Mouse (Mus musculus): ENCODE data around the gene Manf.

Manf gene

DNA sequence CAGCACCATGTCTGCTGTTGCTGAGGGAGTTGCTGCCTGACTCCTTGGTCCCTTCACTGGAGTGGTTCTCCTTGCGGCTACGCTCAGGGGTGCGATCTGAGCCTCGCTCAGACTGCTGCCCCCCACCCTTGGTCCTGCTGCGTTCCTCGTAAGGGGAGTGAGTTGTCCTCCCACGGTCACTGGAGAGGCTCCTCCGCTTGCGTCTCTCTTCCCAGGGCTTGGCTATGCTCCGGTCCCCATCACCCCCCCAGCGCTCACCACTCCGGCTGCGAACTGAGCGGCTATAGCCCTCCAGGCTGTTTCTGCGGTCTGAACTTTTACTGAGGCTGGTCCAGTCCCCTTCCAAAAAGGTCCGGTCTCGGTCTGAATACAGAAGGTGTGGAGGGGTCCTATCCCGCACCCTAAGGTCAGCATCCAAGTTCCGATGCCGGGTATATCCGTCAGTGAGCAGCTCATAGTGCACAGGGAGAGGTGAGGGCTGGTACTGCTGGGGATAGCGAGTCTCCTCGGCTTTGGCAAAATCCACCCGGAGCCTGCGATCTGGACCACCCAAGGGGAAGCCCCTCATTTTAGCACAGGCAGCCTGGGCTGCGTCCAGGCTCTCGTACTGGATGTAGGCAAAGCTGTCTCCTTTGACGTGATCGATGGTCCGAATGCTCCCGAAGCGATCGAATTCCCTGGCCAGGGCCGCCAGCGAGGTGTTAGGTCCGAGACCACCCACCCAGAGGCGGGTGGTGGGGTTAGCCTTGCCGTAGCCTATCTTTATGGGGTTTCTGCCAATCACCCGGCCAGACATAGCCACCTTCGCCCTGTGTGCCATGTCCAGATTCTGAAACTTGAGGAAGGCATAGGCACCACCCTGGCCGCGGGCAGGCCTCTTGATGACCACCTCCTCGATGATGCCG, 6.5 kb downstream of the Manf start:
- in situ Hi-C loops (cut with MboI, MseI), result loop anchor here (10.0 kb wide), 1 partner anchor 60 kb away; the partner anchor contains the start of gene Dcaf1

DNA sequence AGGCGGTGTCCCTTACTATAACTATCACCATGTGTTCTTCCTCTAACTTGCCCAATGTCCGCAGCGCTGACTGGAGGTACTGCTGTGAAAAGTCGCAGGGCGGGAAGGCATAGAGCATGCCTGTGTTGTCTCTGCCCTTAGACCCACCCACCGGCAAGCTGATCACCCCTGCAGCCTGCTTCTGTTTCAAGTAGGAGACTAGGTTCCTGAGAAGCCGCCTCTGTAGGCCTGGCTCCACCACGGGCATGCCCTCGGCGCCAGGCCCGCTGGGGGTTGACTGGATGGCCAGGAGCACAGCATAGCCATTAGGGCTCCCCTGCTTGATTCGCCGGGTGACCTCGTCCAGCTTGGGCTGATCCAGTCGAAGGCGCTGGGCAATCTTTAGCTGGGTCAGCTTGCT, 7.5 kb downstream of the Manf start:
- in situ Hi-C loops (cut with MboI, MseI), result loop anchor here (10.0 kb wide), 1 partner anchor 60 kb away; the partner anchor contains the start of gene Dcaf1

DNA sequence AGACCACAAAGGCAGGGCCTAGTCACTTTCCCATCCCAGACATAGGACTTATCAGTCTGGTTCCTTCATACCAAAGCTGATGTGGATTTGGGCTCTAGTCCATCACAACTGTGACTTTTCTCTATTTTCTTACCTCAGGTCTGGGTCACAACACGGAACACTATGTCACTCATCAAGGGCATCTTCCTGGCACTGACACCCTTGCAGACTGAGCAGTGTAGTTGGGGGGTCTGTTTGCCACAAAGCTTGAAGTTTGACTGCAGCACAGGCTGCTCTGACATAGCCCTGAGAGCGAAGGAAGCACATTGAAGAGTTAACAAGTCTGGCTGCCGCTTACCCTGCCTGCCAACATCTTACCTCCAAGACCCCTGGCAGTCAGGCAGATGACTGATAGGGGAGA, 8.7 kb downstream of the Manf start:
- in situ Hi-C loops (cut with MboI, MseI), result loop anchor here (10.0 kb wide), 1 partner anchor 58 kb away; the partner anchor contains the start of gene Dcaf1

DNA sequence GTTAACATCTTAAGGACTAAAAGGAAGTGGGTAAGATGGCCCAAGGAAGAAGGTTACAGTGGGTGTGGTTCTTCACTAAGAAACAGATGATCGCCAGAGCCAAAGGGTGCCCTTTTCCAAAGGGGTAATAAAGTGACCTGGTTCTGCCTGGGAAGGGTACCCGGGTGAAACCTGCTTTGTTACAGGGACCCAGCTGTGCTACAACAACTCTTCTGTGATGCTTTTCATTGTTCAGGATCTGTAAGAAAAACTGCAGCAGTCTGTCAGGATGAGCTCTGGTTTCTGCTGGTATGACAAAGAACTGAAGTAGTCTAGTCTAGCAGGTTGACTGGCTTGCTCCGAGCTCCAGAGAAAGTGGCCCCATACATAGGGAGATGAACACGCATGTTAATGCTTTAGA, 9.6 kb downstream of the Manf start:
- in situ Hi-C loops (cut with MboI, MseI), result loop anchor here (10.0 kb wide), 1 partner anchor 57 kb away; the partner anchor contains the start of gene Dcaf1

DNA sequence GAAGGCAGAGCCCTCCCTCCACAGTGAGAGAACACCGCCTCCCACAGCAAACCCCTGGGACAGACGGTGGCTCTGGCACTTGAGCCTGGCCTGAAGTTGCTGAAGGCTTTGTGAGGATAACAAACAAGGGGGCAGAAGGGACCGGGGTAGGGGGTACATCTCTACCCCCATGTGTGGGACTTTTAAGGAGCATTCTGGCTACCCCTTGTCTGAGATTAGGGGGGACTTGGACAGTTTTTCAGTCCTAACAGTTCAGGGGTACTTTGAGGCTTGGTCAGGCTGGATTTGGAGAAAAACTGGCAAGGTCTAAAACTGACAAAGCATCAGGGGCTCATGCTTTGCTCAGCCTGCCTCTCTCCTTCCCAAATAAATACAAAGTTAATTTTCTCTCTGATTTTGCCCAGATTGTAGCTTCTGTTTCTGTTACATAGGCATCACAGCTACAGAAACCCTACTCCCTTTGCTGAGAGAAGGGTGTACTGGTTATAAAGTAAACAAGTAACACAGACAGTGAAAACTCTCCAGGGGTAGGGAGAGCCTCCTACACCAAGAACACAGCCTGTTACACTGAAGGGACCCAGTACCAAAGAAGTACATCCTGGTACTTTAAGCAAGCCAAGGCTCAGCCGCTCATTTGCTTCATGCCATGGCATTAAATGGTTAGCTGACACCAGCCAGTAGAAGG, 10.6 kb downstream of the Manf start:
- in situ Hi-C loops (cut with MboI, MseI), result loop anchor here (10.0 kb wide), 1 partner anchor 56 kb away; the partner anchor contains the start of gene Dcaf1

DNA sequence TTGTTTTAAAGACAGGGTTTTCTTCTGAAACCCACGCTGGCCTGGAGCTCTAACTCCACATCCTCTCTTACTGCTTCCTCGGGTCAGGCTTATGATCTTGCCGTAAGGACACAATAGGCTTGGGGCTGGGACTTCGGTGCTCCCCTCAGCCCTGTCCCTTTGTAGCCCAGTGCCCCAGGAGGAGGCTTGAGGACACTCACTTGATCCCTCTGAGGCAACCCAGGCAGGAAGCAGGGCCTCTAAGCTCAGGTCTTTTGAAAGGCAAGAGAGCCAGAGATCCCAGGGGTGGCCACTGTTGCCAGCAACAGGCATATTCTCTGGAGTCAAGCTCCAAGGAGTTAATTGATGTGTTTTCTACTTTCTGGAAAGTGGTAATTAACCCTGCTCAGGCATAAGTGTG, 12.3 kb downstream of the Manf start:
- in situ Hi-C loops (cut with MboI, MseI), result no loop called here

DNA sequence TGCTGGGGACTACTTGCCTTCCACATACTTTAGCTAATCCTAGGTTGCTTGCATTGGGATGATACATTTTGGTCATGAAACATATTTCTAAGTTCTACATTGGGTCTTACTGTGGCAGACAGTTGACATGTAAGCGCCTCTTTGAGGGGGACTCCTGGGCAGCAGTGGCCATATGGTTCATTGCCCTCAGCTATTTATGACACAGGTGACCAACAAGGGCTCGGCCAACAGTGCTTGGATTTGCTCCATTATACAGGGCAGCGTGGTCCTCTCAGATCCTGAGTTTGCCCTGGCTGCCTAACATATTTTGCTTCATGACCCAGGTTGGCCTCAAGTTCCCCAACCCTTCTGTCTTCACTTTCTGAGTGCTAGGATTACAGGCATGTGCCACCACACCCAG, 15.1 kb downstream of the Manf start:
- in situ Hi-C loops (cut with MboI, MseI), result no loop called here

DNA sequence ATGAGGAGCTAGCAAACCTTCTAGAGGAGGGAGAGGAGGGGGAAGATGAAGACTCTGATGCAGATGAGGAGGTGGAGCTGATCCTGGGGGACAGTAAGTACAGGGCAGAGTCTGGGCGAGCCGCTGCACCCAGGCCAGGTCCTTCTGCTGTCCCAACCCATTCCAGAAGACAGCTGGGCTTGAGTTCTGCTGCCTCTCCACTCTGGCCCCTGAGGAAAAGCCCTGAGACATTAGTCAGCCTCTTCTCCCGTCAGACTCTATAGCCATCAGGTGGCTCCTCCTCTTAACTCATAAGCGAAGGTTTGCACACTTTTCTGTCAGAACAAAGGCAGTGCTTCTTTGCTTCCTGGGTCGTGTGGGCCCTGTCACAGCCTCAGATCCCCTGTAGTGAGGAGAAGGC, 17.6 kb downstream of the Manf start:
- in situ Hi-C loops (cut with MboI, MseI), result loop anchor here (25.0 kb wide), 1 partner anchor 1488 kb away; no protein-coding TSS in a partner anchor

DNA sequence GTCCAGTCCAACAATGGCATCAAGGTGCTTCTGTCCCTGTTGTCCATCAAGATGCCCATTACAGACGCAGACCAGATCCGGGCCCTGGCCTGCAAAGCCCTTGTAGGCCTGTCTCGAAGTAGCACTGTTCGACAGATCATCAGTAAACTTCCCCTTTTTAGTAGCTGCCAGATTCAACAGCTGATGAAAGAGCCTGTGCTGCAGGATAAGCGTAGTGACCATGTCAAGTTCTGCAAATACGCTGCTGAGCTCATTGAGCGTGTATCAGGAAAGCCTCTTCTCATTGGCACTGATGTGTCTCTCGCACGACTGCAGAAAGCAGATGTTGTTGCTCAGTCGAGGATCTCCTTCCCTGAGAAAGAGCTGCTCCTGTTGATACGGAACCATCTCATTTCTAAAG, 33.7 kb downstream of the Manf start:
- in situ Hi-C loops (cut with MboI, MseI), result loop anchor here (25.0 kb wide), 1 partner anchor 1504 kb away; no protein-coding TSS in a partner anchor

DNA sequence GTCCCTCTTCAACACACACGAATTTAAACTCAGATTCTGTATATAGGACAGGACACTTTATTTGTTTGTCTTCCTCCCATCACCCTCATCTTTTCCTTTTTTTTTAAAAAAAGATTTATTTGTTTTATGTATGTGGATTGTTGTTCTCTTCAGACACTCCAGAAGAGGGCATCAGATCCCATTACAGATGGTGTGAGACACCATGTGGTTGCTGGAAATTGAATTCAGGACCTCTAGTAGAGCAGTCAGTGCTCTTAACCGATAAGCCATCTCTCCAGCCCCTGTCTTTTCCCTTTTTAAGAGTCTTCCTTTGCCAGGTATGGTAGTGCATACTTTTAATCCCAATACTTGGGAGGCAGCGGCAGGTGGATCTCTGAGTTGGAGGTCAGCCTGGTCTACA, 35.1 kb downstream of the Manf start:
- in situ Hi-C loops (cut with MboI, MseI), result loop anchor here (25.0 kb wide), 1 partner anchor 1506 kb away; no protein-coding TSS in a partner anchor

DNA sequence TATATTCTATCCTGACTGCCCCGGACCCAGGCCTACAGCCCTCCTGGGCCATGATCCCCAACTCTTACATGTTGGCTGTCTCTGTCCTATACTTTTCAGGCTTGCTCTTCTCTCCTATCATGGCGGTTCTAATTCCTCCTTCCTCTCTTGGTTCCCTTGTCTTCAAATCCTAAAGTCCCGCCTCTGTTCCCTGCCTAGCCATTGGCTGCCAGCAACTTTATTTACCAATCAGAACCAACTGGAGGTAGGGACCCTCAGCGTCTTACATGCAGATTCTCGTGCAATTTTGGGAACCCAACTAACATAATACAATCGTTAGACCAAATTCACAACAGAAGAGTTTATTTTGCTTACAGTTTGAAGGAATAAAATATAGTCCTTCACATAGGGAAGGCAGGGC, 49.0 kb downstream of the Manf start:
- in situ Hi-C loops (cut with MboI, MseI), result loop anchor here (25.0 kb wide), 1 partner anchor 920 kb away; the partner anchor contains the start of gene Rbm5

DNA sequence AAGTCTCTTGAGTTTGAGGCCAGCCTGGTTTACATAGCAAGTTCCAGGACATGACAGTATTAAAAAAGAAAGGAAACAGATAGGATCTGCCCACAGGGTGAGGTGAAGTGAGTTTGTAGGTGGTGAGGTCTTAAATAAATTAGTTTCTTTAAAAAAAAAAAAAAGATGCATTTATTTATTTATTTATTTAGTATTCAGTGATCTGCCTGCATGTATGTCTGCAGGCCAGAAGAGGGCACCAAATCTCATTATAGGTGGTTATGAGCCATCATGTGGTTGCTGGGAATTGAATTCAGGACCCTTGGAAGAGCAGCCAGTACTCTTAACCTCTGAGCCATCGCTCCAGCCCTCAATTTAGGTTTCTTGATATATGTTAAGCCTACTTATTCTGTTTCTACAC, 51.2 kb downstream of the Manf start:
- in situ Hi-C loops (cut with MboI, MseI), result loop anchor here (25.0 kb wide), 1 partner anchor 922 kb away; the partner anchor contains the start of gene Rbm5

DNA sequence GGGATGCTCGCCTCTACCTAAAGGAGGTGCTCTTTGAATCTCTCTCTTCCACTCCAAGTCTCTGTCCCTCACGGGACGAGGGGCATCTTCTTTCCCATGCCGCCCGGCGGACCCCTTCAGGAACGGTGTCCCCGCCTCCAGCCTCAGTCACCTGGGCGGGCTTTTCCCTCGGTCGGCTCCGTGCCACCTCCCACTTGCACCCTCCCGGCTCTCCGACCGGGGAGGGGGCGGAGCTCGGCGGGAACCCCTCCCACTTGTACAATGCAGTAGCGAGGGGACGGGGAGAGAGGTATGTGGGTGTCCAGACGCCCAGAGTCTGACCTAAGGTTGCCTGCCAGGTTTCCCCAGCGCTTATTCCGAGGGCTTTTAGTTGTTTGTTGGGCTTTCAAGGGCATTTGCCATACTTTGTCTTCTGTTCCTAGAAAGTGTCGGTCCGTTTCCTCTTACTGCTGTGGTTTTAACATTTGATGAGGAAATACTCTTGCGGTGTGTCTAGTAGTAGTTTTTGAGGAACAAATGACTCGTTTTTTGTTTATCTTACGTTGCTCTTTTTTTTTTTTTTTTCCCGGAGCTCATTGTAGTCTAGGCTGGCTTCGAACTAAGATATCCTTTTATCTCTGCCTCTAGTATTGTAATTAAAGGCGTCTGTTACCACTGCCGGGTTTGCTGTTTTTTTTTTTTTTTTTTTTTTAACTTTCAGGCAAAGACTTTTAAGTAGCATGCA, 69.2 kb downstream of the Manf start:
- in situ Hi-C loops (cut with MboI, MseI), result loop anchor here (10.0 kb wide), 1 partner anchor 62 kb away; the partner anchor contains the start of gene Rbm15b

DNA sequence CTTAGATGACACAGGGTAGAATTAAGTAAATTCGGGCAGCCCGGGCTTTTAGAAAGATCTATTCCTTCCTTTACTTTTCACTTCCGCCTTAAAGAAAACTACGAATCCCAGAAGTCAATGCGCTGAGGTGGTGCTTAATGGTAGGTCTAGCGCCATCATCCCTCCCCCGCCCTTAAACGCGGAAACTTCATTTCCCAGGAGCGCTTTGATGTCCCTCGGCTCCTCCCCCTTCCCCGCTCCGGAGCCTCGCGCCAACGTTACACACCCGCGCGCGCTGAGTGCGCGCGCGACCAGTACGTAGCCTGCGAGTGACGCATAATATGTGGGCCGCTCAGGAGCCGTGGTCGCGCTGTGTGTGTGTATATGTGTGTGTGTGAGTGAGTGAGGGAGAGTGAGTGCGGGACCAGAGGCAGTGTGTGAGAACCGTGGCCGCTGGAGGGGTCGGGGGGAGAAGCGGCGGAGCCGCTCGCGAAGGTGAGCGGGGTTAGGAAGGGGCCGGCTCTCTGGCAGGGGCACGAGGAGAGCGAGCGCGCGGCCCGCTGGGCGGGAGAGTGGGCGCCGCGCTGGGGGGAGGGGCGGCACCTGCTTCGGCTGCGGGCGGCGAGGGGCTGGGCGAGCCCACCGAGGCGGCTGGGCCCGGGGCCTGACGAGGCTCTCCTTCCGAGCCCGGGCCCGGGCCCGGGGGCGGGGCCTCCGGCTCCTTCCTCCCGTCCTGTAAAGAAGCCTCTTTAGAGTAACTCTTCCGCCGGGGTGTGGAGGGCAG, 70.0 kb downstream of the Manf start, which contains the start of gene Dcaf1:
Gene Dcaf1, plus strand, starts transcription at position 257 of the 763 bp plus-strand sequence.
- in situ Hi-C loops (cut with MboI, MseI), result loop anchor here (10.0 kb wide), 1 partner anchor 63 kb away; the partner anchor contains the start of gene Rbm15b

DNA sequence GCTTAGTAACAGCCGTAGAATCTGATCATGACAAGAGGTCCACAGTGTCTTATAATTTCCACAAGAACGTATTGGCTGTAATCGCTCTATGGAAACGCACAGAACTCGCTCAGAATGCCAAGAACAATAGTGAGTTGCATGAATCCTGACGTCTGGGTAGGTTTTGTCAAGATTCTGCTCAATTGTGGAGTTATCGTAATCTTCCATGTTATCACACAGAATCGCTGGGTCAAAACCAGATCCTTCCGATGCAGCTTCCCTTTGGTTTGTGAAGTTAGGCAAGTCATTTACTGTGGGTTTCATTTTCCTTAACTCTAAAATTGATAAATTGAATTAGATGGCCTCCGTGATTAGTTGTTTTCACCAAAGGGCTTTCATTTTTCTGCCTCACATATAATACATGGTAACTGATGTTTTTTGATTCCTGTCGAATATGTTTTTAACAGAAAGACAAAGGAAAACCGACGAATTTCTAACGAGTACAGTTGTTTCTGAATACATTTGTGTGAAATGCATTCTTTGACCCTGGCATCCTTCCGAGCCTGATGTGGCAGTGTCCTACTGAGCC, 70.6 kb downstream of the Manf start:
- in situ Hi-C loops (cut with MboI, MseI), result loop anchor here (10.0 kb wide), 1 partner anchor 64 kb away; the partner anchor contains the start of gene Rbm15b

DNA sequence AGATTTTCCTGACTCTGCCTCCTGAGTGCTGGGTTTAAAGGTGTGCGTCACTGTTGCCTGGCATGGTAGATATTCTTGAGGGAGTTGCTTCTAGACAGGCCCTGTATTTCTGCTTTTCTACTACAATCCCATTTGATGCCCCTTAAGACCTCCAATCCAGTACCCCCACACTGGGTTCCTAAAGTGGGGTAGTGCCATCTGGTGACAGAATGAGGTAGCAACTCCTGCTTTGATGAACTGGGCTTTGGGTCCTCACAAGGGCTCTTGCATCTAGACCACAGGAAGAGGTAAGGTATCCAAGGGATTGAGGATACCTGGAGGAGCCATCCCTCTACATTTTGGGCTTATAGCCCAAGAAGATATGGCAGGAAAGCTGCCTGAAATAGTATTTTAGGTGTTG, 72.6 kb downstream of the Manf start:
- in situ Hi-C loops (cut with MboI, MseI), result no loop called here

DNA sequence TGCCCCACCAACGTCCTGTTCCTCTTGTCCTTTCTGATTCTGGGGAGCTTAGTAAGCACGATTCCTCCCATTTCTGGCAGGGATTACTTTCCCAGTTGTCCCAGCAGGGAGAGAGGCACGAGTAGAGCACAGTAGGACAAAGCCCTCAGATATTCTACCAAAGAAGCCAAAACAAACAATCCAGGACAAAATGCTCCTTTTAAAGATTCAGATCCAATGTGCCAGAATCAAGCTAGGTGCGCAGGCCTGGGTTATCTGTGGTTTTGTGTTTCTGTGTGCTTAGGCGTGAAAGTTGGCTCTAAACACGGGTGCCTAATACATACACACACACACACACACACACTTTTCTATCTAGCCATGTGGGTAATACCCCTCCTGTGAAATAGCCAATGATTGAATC, 73.6 kb downstream of the Manf start:
- in situ Hi-C loops (cut with MboI, MseI), result no loop called here

DNA sequence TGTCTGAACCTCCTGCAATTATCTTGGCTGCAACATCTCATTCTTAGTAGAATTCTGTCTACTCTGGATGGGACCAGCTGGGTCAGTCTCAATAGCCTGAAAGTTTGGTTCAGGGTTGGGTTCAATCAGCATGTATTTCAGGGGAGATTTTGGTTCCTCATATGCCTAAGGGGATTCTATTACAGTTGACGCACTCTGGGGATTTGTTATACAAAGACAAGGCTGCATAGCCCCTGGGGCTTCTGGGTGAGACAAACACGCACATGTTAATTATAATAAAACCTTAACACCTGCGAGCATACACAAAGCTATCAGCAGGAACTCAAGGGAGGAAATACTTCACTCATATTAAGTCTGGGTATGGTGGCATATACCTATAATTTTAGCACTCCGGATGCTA, 85.3 kb downstream of the Manf start:
- in situ Hi-C loops (cut with MboI, MseI), result no loop called here

DNA sequence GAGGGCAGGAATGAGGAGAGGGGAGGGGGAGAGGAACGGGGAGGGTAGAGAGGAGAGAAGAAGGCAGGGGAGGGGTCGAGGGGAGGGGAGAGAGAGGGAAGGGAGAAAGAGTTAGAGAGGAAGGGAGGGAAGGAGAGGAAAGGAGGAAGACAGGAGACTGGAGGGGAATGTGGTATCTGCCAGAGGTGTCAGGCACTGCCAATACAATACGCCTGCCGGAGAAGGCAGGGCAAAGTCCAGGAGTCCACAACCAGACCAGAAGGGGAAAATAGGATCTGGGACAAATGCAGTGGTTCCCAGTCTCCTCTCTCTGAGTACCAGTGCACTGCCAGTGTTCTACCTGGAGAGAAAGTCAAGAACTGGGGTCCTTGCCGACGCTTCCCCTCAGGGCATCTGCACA, 100.9 kb downstream of the Manf start:
- in situ Hi-C loops (cut with MboI, MseI), result no loop called here

DNA sequence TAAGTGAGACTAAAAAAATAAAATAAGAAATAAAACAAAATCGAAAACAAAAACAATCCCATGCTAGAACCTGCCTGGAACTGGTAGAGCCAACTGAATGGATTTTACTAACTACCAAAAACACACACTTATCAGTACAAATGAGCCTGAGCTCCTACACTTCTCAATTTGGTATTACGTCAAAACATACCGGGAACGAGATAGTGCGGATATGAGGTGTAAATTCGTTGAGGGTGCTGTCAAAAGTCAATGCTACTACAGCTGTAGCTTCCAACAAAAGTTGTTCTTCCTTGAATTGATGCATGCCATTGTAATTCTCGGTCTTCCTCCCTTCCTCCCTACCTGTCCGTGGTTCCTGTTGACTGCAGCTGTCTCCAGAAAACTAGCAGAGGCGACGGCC, 102.4 kb downstream of the Manf start:
- in situ Hi-C loops (cut with MboI, MseI), result no loop called here

Data from T-helper 2 cell (primary cell).